11 mouse cellular contexts compared by ENCODE assay signal in the genomic region with DNA sequence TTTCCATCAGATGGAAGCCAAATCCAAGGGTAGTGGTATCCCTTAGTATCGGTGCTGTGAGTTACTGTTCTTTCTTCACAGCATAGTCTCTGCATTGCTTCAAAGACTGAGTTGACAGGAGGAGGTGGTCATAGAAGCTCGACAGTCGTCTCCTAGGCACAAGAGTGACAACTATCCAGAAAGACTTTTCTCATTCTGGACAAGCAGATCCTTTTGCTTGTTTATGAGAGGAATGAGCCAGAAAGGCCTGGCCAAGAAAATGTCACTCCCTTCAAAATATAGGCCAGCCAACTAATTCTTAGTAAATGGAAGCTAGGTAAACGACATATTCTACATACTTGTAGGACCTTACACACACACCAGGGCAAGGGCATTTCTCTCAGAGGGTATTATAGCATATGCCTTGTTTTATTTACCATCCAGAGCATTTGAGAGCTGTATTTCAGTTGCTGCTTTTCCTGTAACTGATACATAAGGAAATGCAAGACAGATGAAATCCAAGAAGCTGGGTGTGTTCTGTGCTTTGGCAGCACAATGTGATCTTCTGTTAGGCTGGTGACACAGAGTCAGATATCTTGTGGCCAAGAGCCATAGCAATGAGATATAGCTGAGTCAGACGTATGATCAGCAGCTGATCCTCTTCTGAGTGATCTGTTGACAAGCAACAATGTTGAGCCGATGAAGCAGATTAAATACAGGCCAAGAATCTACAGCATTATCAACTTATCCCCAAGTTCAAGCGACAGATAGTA. TPM values are rescaled to one million over a fixed set of nuclear protein-coding genes. Genes with fewer than 3 reads are reported as not detected.
DNase-seq lines count a peak whose midpoint lies in the region; ATAC-seq and TF ChIP-seq lines count a peak whose summit lies in the region.
"Had no signal": no experiment of that assay in that cellular context is flagged by ENCODE, and none has a peak within 500 bp of the region (broad histone marks: within the 10 kb centered on the region; RNA-seq: fewer than 3 reads in every experiment).

No protein-coding gene starts in this region.

- ATAC-seq in lung, embryonic 15.5 days (ENCODE audit: borderline replicate concordance, extremely low read depth, low FRiP score, low TSS enrichment): no peak
- ATAC-seq in liver, embryonic 12.5 days: peak; percentile 34; the same call in 1 of the 2 replicates
- ATAC-seq in stomach, postnatal 0 days (ENCODE audit: low FRiP score, low TSS enrichment): peak; percentile 61; the same call in 1 of the 2 replicates
- ATAC-seq in midbrain, embryonic 14.5 days (ENCODE audit: low FRiP score, low TSS enrichment): no peak
- ATAC-seq: midbrain, embryonic 15.5 days had no signal

- peak; percentile 59 for DNase-seq in gastrocnemius, adult 2 months
- no peak for DNase-seq in gastrocnemius, postnatal 10 days
- no peak for DNase-seq in lung, adult 2 months
- no peak for DNase-seq in stomach, postnatal 0 days (ENCODE audit: low spot score)
- no peak for DNase-seq in spleen, postnatal 36 days (ENCODE audit: low spot score in 2 of 2)
- DNase-seq in midbrain, embryonic 14.5 days: no peak

- intact Hi-C loops in gastrocnemius, adult 2 months (cut with DNase I): loop anchor here (1.0 to 2.0 kb wide), 2 partner anchors 21 to 35 kb away; partner anchors contain the start of gene Clec2d

- H3K36me3 ChIP-seq in lung, embryonic 15.5 days: no peaks in the 10 kb centered on the region
- H3K36me3 ChIP-seq in liver, embryonic 12.5 days: no peaks in the 10 kb centered on the region
- H3K36me3 ChIP-seq in stomach, postnatal 0 days (ENCODE audit: control insufficient read depth, insufficient read depth, low read length): no peaks in the 10 kb centered on the region
- no peaks in the 10 kb centered on the region for H3K36me3 ChIP-seq in midbrain, embryonic 14.5 days (ENCODE audit: control insufficient read depth, insufficient read depth, low read length)
- H3K36me3 ChIP-seq: embryonic facial prominence, embryonic 13.5 days; midbrain, embryonic 15.5 days had no signal

- no peak for TF ChIP-seq CTCF in gastrocnemius, adult 2 months (IDR thresholded peaks at IDR 0.05)
- TF ChIP-seq CTCF in lung, adult 2 months (IDR thresholded peaks at IDR 0.05; ENCODE audit: insufficient read depth, low read length): no peak
- TF ChIP-seq CTCF in stomach, postnatal 0 days (IDR thresholded peaks at IDR 0.05; ENCODE audit: low read depth): no peak

- TF ChIP-seq POLR2A in lung, adult 2 months (IDR thresholded peaks at IDR 0.05; ENCODE audit: borderline replicate concordance, extremely low read depth, low read depth, low read length): no peak

- H3K4me3 ChIP-seq in gastrocnemius, adult 2 months: peak overlapping the region; percentile 17
- no peak overlapping the region for H3K4me3 ChIP-seq in lung, embryonic 15.5 days
- H3K4me3 ChIP-seq in lung, adult 2 months (replicated peaks; ENCODE audit: extremely low read depth, low read depth, low read length): no peak overlapping the region
- H3K4me3 ChIP-seq in liver, embryonic 12.5 days: no peak overlapping the region
- H3K4me3 ChIP-seq in stomach, postnatal 0 days (ENCODE audit: low read depth, low read length): no peak overlapping the region
- no peak overlapping the region for H3K4me3 ChIP-seq in midbrain, embryonic 14.5 days (replicated peaks; ENCODE audit: low read depth, low read length)
- H3K4me3 ChIP-seq: embryonic facial prominence, embryonic 13.5 days; midbrain, embryonic 15.5 days had no signal

- peak overlapping the region; percentile 90 for H3K27ac ChIP-seq in gastrocnemius, adult 2 months
- peak overlapping the region; percentile 57 for H3K27ac ChIP-seq in lung, embryonic 15.5 days
- H3K27ac ChIP-seq in liver, embryonic 12.5 days: no peak overlapping the region
- peak overlapping the region; percentile 37 for H3K27ac ChIP-seq in stomach, postnatal 0 days (replicated peaks)
- no peak overlapping the region for H3K27ac ChIP-seq in midbrain, embryonic 14.5 days (replicated peaks; ENCODE audit: low read depth, low read length)
- H3K27ac ChIP-seq: embryonic facial prominence, embryonic 13.5 days; midbrain, embryonic 15.5 days had no signal

- H3K9me3 ChIP-seq in lung, embryonic 15.5 days: no peaks in the 10 kb centered on the region
- no peaks in the 10 kb centered on the region for H3K9me3 ChIP-seq in liver, embryonic 12.5 days (replicated peaks)
- H3K9me3 ChIP-seq in stomach, postnatal 0 days (ENCODE audit: control insufficient read depth, low read length): no peaks in the 10 kb centered on the region
- no peaks in the 10 kb centered on the region for H3K9me3 ChIP-seq in midbrain, embryonic 14.5 days (ENCODE audit: control insufficient read depth, low read length)
- H3K9me3 ChIP-seq: embryonic facial prominence, embryonic 13.5 days; midbrain, embryonic 15.5 days had no signal

- WGBS in lung, embryonic 15.5 days: 52% methylated on average over 7 of the region's 7 CpGs
- 27% methylated on average over 7 of the region's 7 CpGs for WGBS in lung, adult 2 months
- WGBS in liver, embryonic 12.5 days (ENCODE audit: insufficient replicate concordance): 55% methylated on average over 7 of the region's 7 CpGs
- WGBS in stomach, postnatal 0 days: 41% methylated on average over 7 of the region's 7 CpGs
- WGBS in midbrain, embryonic 14.5 days: 91% methylated on average over 7 of the region's 7 CpGs

- peaks cover 17% of the 10 kb centered on the region; the same call in 1 of the 2 replicates for H3K4me1 ChIP-seq in lung, embryonic 15.5 days
- H3K4me1 ChIP-seq in lung, adult 2 months (ENCODE audit: control insufficient read depth, insufficient read depth, low read length): peaks cover 38% of the 10 kb centered on the region
- peaks cover 29% of the 10 kb centered on the region for H3K4me1 ChIP-seq in liver, embryonic 12.5 days
- H3K4me1 ChIP-seq in stomach, postnatal 0 days (replicated peaks; ENCODE audit: control insufficient read depth, insufficient read depth): no peaks in the 10 kb centered on the region
- no peaks in the 10 kb centered on the region for H3K4me1 ChIP-seq in midbrain, embryonic 14.5 days (ENCODE audit: control insufficient read depth, insufficient read depth, low read length)
- H3K4me1 ChIP-seq: embryonic facial prominence, embryonic 13.5 days; midbrain, embryonic 15.5 days had no signal

- no peaks in the 10 kb centered on the region for H3K27me3 ChIP-seq in lung, embryonic 15.5 days
- H3K27me3 ChIP-seq in liver, embryonic 12.5 days (replicated peaks): no peaks in the 10 kb centered on the region
- H3K27me3 ChIP-seq in stomach, postnatal 0 days (ENCODE audit: control insufficient read depth, insufficient read depth, low read length): no peaks in the 10 kb centered on the region
- H3K27me3 ChIP-seq in midbrain, embryonic 14.5 days (ENCODE audit: control insufficient read depth, insufficient read depth, low read length): no peaks in the 10 kb centered on the region
- H3K27me3 ChIP-seq: embryonic facial prominence, embryonic 13.5 days; midbrain, embryonic 15.5 days had no signal

- H3K9ac ChIP-seq in lung, embryonic 15.5 days: no peak overlapping the region
- no peak overlapping the region for H3K9ac ChIP-seq in liver, embryonic 12.5 days
- H3K9ac ChIP-seq in stomach, postnatal 0 days (ENCODE audit: low read length): no peak overlapping the region
- no peak overlapping the region for H3K9ac ChIP-seq in midbrain, embryonic 14.5 days (replicated peaks; ENCODE audit: low read length)
- H3K9ac ChIP-seq: embryonic facial prominence, embryonic 13.5 days; midbrain, embryonic 15.5 days had no signal

- no peak for TF ChIP-seq EP300 in stomach, postnatal 0 days (optimal IDR thresholded peaks at IDR 0.05)

- no peak overlapping the region for H3K4me2 ChIP-seq in lung, embryonic 15.5 days
- H3K4me2 ChIP-seq in liver, embryonic 12.5 days: no peak overlapping the region
- no peak overlapping the region for H3K4me2 ChIP-seq in stomach, postnatal 0 days (replicated peaks; ENCODE audit: low read depth)
- H3K4me2 ChIP-seq in midbrain, embryonic 14.5 days (ENCODE audit: low read length): no peak overlapping the region
- H3K4me2 ChIP-seq: embryonic facial prominence, embryonic 13.5 days; midbrain, embryonic 15.5 days had no signal

RNA-seq across cellular contexts. Expression of gene Clec2d, which starts 35.6 kb away (rescaled TPM):
- 100 to 1,000 TPM in 1 of 2 experiments, 10 to 100 TPM in 1; 73.7 to 109 TPM for total RNA-seq in gastrocnemius, adult 2 months (2021)
- 10 to 100 TPM; 45.3 to 49.5 TPM for total RNA-seq in gastrocnemius, postnatal 10 days (2021)
- polyA plus RNA-seq in lung, embryonic 15.5 days (2015; fragmentation: Nextera tagmentation; extraction: Ambion mirVana): 1.2 and 1.5 TPM in 2 replicates
- polyA plus RNA-seq in lung, adult 2 months (2012; rRNA removed): 103 and 250 TPM in 2 replicates
- polyA plus RNA-seq in liver, embryonic 12.5 days (2016; fragmentation: Nextera tagmentation; extraction: Ambion mirVana): not detected in 2 replicates
- 0.42 and 0.87 TPM in 2 replicates for polyA plus RNA-seq in stomach, postnatal 0 days (2015; fragmentation: Nextera tagmentation; extraction: Ambion mirVana)
- polyA plus RNA-seq in midbrain, embryonic 14.5 days (2014; fragmentation: Nextera tagmentation; extraction: Ambion mirVana): 0.17 TPM in 1 of 2 replicates, not detected in the other
- polyA plus RNA-seq: midbrain, embryonic 15.5 days had no signal

RNA-seq across cellular contexts. Expression of gene Cd69, which starts 59.2 kb away (rescaled TPM):
- not detected for total RNA-seq in gastrocnemius, adult 2 months (2021)
- total RNA-seq in gastrocnemius, postnatal 10 days (2021): under 1 TPM; 0.16 to 0.23 TPM
- polyA plus RNA-seq in lung, embryonic 15.5 days (2015; fragmentation: Nextera tagmentation; extraction: Ambion mirVana): 0.15 and 0.39 TPM in 2 replicates
- 0.54 and 1.3 TPM in 2 replicates for polyA plus RNA-seq in lung, adult 2 months (2012; rRNA removed)
- 1.3 TPM in 2 replicates for polyA plus RNA-seq in liver, embryonic 12.5 days (2016; fragmentation: Nextera tagmentation; extraction: Ambion mirVana)
- polyA plus RNA-seq in stomach, postnatal 0 days (2015; fragmentation: Nextera tagmentation; extraction: Ambion mirVana): 0.15 and 0.18 TPM in 2 replicates
- polyA plus RNA-seq in midbrain, embryonic 14.5 days (2014; fragmentation: Nextera tagmentation; extraction: Ambion mirVana): 0.21 TPM in 1 of 2 replicates, not detected in the other
- total RNA-seq: left cerebral cortex, adult 18-20 months had no signal
- polyA plus RNA-seq: embryonic facial prominence, embryonic 13.5 days; midbrain, embryonic 15.5 days had no signal

Comparison
In these comparisons a context has a peak if more than half of its experiments do, and no peak if none do; other contexts are left out.
1. RNA of gene Clec2d, which starts 35.6 kb away (polyA plus RNA-seq): 103 to 250 TPM in lung, adult 2 months; 1.2 to 1.5 TPM in lung, embryonic 15.5 days, 0.42 to 0.87 TPM in stomach, postnatal 0 days, 0.17 TPM in midbrain, embryonic 14.5 days and not detected in liver, embryonic 12.5 days; every median in the first group is over 10 times any median in the second.
2. H3K27ac ChIP-seq: peak in gastrocnemius, adult 2 months (single experiment), lung, embryonic 15.5 days (single experiment) and stomach, postnatal 0 days (single experiment); none in liver, embryonic 12.5 days (single experiment) and midbrain, embryonic 14.5 days (single experiment).
3. ATAC-seq: peak in liver, embryonic 12.5 days (single experiment) and stomach, postnatal 0 days (single experiment); none in lung, embryonic 15.5 days (single experiment) and midbrain, embryonic 14.5 days (single experiment).